Mouse (Mus musculus) adrenal gland, postnatal 10 days (tissue): ENCODE measurements around the gene Zfp213. TPM values are rescaled to one million over a fixed set of nuclear protein-coding genes. Genes with fewer than 3 reads are reported as not detected.

Experiments used
- DNase-seq: peaks from one replicate; pipeline ENCODE4 v3.0.0; 2021; ENCODE audit warnings: mixed read lengths
- total RNA-seq, 2 experiments: library from RNA; stranded (reverse); gene quantifications; 2 replicates each; pipeline ENCODE4 v1.2.3; 2021

Zfp213 gene
- total RNA-seq, 2 experiments from 2014 or later, result 7.9 to 8.0 TPM

GRCm38 (mm10) chr17:23574130-23574529 lies 10.1 kb upstream of the Zfp213 start:
- no peak for DNase-seq

DNA sequence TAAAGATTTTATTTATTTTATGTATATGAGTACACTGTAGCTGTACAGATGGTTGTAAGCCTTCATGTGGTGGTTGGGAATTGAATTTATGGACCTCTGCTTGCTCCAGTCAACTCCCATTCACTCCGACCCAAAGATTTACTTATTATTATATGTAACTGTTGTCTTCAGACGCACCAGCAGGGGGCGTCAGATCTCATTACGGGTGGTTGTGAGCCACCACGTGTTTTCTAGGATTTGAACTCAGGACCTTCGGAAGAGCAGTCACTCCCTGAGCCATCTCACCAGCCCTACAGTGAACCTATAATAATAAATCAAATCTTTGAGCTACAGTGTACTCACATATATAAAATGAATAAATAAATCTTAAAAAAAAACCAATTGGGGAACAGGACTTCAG lies 8.0 kb upstream of the Zfp213 start:
- DNase-seq, result no peak

DNA sequence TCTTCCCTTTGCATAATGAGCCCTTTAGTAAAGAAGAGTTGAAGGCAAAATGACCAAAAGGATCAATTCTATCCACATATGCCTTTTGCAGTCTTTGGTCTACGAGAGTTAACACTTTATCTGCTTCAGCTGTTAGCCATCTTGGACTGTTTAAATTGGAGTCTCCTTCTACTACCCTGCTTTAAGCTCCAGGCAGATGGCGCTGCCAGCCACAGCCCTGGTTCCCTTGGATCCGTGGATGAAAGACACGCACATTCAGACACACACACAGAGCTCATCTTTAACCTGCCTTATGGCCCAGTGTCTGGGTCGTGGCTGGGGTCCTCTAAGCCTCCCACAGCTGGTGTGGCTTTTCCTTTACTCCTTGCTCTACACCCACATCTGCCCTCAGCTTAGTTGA lies 7.0 kb upstream of the Zfp213 start:
- DNase-seq, result no peak

GRCm38 (mm10) chr17:23570017-23570416 lies 6.0 kb upstream of the Zfp213 start:
- peak; percentile 59 for DNase-seq

GRCm38 (mm10) chr17:23568370-23568769 lies 4.3 kb upstream of the Zfp213 start:
- DNase-seq, result no peak

GRCm38 (mm10) chr17:23566787-23567186 lies 2.7 kb upstream of the Zfp213 start:
- no peak for DNase-seq

DNA sequence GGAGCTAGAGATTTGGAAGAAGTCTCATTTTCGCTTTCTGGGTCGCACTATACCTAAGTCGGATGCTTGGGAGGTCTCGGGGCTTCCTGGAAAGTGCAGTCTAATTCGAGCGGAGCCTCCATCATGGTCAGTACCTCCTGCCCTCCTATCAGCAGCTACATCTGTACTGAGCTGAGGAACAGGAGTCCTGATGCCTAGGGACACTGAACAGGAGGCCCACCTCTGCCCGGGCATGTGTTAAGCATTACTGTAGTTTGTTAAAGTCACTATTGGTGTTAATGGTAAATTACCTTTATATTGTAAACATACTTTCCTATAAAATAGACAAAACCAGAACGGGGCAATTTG lies 304 bp upstream of the Zfp213 start:
- no peak for DNase-seq

DNA sequence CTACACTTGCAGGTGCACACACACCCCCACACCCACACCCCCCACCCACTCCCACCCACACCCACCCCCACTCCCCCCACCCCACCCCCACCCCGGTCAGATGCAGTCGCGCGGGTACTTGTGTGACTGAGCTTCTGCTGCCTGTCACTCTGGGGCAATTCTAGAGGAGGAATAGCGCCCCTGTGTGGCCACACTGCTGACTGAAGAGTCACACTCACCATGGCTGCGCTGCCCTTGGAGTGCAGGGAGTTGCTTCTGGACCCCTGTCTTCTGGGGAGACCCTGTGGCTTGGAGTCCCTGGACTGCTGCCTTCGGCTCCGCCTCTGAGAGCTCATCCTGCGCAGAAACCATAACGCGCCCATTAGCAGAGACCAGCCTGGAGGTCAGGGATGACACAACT lies 4.3 kb downstream of the Zfp213 start:
- DNase-seq, result peak; percentile 80

GRCm38 (mm10) chr17:23555243-23555916 lies 8.7 kb downstream of the Zfp213 start:
- no peak for DNase-seq

GRCm38 (mm10) chr17:23554321-23554720 lies 9.7 kb downstream of the Zfp213 start:
- DNase-seq, result no peak

- peak; percentile 66 for DNase-seq
Measured at GRCm38 (mm10) chr17:23553634-23554120, 10.4 kb downstream of the Zfp213 start.

GRCm38 (mm10) chr17:23552896-23553633 lies 11.0 kb downstream of the Zfp213 start:
- DNase-seq, result peak; percentile 53

GRCm38 (mm10) chr17:23551963-23552362 lies 12.1 kb downstream of the Zfp213 start:
- no peak for DNase-seq

- DNase-seq, result no peak
Measured at GRCm38 (mm10) chr17:23551416-23551815, 12.6 kb downstream of the Zfp213 start.

GRCm38 (mm10) chr17:23550856-23551255 lies 13.2 kb downstream of the Zfp213 start:
- no peak for DNase-seq

DNA sequence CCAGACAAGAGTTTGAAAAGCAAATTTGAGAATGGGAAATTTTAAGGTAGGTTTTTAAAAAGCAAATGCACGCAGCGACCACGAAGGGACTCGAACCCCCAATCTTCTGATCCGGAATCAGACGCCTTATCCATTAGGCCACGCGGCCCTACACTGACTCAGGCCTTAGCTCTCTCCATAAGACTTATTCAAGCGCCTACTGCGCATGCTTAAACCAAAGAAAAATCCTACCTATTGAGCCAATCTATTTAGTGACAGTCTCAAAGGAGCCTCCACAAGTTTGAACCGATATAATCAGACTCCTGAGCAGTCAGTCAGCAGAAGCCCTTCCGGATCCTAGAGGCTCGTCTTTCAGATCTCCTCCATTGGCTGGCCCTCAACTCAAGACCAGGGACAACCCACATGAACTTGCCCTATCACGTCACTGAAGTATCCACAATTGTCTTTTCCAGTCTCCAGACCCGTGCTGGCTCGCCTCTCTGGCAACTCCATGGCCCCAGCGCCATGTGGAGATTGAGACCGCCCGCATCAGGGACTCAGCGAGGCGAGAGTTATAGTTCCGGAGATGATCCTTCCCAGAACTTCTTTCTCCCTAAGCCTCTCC lies 13.7 kb downstream of the Zfp213 start:
- peak; percentile 95 for DNase-seq

DNA sequence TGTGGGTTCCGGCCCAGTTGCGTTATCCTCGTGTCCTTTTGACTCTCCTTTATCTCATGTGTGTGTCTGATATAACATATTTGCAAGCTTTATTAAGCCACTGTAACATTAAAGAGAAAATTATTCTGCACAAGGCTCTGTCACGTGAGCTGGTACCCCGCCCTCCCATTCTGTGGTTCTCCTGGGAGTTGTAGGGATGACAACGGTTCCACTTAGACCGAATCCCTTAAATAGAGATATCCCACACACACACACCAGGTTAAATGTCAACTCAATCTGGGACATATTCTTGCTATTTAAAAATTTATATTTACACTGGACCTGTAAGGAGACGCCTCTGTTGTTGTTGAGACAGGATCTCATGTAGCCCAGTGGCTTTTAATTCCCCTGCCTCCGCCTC lies 14.6 kb downstream of the Zfp213 start:
- DNase-seq, result no peak

DNA sequence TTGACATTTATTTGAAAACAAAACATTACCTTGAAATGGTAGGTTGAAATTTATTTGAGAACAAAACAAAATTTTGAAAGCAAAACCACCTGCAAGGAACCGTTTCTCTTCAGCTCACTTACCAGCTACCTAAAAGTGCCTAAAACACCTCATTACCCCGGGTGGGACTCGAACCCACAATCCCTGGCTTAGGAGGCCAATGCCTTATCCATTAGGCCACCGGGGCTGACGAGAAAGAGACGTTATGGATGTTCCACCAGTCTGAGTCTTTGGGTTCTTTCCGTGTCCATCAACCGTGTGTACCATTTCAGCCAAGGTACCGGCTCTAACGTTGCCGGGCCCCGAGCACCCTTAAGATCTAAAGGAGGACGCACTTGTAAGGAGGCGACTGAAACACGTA lies 15.4 kb downstream of the Zfp213 start:
- peak; percentile 87 for DNase-seq

DNA sequence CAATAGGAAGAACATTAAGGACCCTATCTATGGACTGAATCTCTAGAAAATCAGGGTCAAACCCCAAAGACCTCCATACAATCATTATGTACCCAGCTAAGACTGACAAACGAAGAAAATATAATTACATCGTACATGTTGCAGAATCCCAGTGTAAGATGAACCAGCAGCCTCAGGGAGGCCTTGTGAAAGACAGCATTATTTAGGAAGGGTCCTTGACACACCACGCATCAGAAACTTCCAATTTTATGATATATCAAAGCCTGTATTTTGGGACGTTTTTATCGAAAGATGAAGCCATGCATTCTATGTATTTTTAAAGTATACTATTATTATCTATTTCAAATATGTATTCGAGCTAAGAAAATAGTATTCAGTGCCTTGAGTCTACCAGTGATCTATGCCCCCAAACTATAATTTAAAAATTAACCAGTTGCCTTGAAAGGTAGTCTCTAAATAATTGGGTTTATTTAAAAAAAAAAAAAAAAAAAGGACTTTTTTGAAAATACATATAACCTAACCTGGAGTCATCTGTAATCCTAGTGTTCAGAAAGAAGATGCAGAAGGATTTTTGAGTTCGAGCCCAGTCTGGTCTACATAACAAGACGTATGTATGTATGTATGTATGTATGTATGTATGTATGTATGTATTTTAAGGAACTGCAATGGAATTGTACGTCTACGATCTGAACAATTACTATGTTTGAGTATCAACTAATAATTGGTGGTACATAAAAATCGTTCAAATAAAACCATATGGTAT lies 16.2 kb downstream of the Zfp213 start:
- no peak for DNase-seq

DNA sequence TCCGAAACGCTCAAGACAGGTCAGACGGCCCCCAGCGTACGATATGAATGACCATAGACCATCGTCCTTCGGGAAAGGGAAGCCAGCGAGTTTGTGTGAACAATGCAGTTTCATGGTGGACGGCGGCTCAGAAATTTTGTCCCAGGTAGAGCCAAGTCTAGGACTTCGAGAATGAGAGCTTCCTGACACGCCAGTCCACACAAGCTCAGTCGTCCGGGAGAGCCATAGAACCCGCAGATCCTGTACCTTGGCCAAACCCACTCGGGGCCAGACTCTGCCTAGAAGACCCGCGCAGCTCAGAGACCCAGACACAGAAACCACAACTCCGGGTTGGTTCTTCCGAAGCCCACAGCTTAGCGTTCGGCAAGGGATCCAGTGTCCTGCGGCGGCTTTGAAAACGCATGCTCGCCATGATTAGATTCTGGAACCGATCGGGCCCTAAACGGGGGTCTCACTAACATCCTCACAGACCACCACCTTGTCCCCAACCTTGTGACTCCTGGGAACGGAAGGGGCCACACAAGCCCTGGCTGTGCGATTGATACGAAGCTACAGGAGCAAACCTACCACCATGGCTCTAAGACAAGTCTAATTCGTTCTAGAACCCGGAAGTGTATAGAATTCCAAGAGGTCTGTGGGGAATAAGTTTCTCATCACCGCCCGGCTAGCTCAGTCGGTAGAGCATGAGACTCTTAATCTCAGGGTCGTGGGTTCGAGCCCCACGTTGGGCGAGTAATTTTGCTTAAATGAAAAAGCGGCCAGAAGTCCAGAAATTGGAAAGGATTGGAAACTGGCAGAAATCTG lies 17.1 kb downstream of the Zfp213 start:
- peak; percentile 92 for DNase-seq

- DNase-seq, result peak; percentile 85
Measured at GRCm38 (mm10) chr17:23546333-23546701, 17.7 kb downstream of the Zfp213 start.

GRCm38 (mm10) chr17:23545841-23546240 lies 18.2 kb downstream of the Zfp213 start:
- DNase-seq, result no peak
